Mouse (Mus musculus) spleen, adult 12 weeks (tissue): Measurements from ENCODE around the gene Tmprss11c.
"Not testable (repeated sequence)": the region's sequence is repeated elsewhere in the genome, so short reads cannot be mapped to it uniquely, and the experiment has no call there.

Source experiments
- DNase-seq: peaks from one replicate; pipeline ENCODE4 v3.0.0; 2022; ENCODE audit warnings: low spot score

Gene Tmprss11c

DNA sequence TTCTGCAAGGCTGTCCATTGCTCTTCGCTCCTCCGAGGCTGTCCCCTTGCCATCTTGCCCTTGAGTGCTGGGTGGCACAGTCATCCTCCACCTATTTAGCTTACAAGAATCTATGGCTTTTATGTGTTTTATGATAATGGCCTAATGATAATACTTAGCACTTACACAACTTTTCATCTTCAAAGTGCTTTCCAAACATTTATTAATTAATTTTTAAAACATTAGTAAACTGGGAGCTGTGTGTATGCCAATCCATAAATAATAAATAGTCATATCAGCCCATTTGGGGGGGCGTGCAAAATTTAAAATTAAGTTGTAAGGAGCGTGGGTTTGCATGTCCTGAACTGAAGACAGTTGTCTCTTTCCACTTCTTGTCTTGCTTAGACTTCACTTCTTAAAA, at the start of gene Tmprss11c:
Gene Tmprss11c (minus strand): TSS at position 101 of the 400 bp plus-strand sequence.
- no peak for DNase-seq

DNA sequence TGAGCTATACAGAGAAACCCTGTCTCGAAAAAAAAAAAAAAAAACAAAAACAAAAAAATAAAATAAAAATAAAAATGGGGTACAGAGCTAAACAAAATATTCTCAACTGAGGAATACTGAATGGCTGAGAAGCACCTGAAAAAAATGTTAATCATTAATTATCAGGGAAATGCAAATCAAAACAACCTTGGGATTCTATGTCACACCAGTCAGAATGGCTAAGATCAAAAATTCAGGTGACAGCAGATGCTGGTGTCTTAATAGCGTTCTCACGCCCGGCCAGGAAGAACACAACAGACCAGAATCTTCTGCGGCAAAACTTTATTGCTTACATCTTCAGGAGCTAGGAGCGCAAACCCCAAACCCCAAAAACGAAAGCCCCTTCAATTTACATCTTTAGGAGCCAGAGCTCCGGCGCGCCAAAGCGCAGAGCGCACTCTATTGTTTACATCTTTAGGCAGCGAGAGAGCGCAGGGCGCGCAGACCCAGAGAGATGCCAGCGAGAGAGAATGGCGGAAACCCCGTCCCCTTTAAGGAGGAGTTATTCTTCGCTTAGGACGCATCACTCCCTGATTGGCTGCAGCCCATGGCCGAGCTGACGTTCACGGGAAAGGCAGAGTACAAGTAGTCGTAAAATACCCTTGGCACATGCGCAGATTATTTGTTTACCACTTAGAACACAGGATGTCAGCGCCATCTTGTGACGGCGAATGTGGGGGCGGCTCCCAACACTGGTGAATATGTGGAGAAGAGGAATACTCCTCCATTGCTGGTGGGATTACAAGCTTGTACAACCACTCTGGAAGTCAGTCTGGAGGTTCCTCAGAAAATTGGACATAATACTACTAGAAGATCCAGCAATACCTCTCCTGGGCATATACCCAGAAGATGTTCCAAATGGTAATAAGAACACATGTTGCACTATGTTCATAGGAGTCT, 29.2 kb upstream of the Tmprss11c start:
- DNase-seq, result not testable (repeated sequence)

DNA sequence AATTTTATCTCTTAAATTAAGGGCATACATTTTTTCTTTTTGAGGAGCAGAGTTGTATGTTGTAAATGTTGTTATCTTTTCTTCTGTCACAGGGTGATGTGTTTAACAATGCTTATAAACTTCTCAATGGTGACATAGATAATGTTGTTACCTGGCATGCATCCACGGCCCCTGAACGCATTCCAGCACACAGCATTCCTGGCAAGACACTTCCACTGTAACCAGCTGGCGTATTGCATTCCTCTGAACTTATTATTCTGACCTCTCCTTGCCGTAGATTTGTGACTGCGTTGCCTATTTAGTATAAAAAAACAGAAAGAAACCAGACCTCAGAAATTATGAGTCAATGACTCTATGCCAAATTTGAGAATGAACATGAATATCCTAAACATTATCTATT, 17.0 kb upstream of the Tmprss11c start:
- no peak for DNase-seq

DNA sequence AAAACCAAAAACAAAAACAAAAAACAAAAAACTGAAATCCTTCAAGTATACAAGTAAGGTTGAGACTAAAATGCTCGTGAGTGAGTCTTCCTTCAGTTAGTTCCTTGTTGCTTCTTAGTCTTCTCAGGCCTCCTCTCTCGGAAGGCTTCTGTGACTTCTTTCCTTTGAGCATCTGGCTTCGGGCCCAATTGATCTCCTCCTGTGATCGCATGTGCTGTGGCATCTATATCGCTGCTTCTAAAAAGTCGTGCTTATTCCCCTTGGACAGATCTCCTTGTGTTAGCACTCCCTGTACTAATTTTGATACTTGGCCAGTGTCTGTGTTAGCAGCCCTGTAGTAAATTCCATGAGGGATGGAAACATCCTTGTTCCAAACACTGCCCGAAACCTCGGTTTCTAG, 14.8 kb upstream of the Tmprss11c start:
- DNase-seq, result no peak

DNA sequence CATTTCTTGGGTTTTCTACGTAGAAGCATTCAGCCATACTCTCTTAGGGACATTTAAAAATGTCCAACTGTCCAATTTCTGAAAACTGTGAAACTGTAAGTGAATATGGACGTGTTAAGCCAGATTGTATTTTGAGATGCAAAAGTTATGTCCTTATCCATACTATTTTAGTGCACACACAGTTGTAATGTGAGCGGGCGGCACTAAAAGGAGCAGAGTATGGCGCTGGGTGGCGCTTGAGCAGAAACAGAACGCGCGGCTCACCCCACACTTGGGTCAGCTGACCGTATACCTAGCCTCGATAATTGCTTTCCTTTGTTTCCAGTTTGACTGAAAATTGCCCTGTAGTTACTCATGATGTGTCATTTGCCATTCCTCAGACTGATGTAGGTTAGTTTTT, 42.5 kb downstream of the Tmprss11c start:
- no peak for DNase-seq

DNA sequence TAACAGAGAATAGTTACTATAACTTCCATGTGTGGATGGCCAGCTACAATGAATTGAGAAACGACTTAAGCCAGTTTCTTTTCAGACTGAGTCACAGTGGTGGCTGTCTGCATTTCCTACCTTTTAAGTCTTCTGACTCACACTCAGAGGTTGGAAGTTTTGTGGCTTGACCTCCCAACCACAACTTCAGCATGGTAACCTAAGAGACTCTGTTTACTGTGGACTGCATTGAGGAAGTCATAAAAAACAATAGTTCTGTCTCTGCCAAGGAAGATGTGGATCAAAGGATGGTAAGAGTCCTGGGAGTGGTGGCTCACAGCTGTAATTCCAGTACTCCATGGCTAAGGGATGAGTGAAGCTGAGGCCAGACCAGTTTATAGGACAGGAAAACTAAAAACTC, 44.2 kb downstream of the Tmprss11c start:
- no peak for DNase-seq

DNA sequence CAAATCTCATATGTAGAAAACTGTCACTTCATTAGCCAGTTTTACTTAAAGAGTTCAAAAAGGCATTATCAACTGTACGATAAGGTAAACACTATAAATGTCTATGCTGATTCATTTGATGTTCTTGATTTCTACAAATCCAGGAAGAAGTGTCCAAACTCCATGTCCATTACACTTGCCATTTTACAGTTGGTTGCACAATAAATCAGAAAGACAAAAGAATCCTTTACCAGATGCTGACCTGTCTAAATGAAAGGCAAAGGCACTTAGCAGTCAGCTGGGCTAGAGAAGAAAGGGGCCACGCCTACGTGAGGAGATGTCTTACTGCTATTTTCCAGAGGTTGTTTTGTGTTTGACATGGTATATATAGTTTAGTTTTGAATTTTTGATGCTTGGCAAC, 44.8 kb downstream of the Tmprss11c start:
- no peak for DNase-seq

DNA sequence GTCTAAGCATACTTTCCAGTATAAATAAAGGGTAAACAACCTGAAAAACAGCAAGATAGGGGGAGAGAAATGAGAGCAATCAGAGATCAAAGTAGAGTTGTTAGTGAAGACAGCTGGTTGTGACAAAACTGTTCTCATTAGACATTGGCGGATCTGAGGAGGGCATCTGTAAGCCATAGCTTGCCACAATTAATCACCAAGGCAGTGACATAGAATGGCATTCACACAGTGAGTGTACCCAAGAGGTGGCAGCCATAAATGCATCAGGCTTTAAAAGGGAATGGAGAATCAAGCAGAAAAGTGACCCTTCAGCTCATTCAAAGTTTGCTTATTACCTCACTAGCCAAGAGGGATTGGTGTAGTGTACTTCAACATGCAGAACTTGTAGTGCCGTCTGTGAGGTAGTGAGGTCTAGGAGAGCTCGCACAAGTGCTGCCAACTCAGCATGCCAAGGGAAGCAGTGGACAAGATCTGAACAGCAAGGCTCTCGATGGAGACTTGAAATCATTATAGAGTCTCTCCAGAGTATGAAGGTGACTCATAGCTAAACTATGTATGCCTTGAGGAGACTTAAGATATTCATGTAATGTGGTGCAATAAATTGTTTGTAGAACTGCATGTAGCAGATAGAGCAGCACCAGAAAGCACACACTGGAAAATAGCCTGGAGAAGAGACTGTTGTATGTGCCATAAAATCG, 61.8 kb downstream of the Tmprss11c start:
- no peak for DNase-seq

DNA sequence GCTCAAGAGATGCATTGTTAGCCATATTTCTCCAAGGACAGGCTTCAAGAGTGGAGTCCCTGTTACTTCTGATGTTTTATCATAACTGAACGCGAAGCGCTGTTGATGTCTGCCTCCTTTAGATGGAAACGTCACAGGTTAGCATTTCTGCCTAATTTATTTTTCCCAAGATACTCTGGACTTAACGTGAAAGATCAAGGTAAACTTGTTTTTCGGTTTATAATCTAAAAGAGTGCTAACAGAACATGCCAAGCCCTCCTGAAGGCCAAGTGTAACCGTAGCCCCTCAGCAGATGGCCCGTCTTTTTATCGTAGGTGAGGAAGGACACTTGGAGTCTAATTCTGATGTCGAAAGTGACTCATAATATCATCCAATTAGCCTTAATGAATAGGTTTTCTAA, 91.3 kb downstream of the Tmprss11c start, which contains the start of gene Gnrhr:
Gene Gnrhr (minus strand): TSS at position 101 of the 400 bp plus-strand sequence.
- DNase-seq, result no peak

DNA sequence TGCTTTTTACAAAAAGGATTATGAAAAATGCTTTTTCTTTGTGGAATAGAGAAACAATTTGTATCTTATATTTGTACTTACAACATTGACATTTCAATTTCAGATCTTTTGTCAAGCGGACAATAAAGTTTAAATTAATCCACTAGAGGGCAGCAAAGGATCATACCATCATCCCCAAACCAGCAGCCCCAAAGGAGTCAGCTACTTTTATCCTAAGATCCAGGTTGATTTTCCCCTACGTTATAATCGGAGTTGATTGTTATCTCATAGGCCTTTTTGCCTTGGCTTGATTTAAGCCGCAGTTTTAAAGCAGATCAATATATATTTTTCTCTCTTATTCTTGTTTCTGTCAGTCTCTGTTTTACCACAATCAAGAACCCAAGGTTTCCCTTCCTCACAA, 97.8 kb downstream of the Tmprss11c start:
- DNase-seq, result no peak

DNA sequence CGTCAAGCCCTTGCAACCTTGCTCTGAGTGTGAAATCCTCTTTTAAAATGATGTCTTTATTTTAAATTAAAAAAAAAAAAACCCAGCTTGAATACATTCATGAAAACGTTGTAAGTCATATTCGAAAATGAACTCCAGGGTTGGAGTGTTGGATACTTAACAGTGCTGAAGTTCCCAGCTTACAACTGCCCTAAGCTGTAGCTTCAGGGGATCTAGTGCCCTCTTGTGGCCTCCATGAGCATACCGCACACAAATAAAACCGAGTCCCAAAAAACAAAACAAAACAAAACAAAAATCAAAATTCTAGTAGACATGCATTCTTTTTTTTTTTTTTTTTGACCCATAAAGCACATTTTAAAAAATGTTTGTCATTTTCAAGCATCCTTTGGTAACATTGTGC, 98.3 kb downstream of the Tmprss11c start:
- DNase-seq, result no peak

DNA sequence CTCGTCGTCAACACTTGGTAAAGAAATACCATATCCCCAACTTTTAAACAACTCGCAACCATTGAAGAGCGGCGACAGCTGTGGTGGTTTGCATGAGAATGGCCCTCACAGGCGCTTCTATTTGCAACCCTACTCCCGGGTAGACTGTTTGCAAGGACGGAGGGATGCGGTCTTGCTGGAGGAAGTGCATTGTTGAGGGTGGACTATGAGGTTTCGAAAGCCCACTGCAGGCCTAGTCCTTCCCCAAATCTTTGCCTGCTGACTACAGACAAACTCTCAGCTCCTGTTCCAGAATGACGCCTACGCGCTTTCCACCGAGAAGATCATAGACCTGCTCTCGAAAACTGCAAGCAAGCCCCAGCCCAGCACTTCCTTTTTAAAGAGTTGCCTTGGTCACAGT, 98.8 kb downstream of the Tmprss11c start:
- no peak for DNase-seq

DNA sequence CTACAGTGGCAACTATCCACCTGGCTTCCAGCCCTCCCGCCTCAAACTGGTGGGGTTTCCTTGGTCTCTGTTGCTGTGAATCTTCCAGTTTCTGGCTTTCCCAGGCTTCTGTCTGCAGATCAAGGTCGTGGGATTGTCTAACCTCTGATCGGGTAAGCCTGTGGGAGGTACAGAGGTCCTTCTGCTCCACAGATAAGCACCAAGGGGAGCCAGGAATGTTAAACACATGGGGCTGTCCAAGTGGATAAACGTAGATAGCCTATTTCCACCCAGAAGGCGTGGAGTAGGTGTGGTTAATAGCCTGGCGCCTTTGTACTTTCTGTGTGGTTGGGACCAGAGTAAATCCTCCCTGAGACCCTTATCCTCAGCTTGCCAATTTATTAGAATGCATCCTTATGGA, 101.7 kb downstream of the Tmprss11c start:
- DNase-seq, result no peak
